Mouse (Mus musculus) hindbrain, embryonic 15.5 days (tissue): Measurements from ENCODE around the gene Dlg5. TPM values are rescaled to one million over a fixed set of nuclear protein-coding genes. Genes with fewer than 3 reads are reported as not detected.

Experiments used
- ATAC-seq: fragments of 200-750 bp; cut with Nextera tagmentation; 2 replicates; pipeline ENCODE4 v1.8.0; 2017; ENCODE audit warnings: low read depth, moderate number of reproducible peaks, moderate TSS enrichment; ENCODE audit not compliant: low FRiP score
- H3K27ac ChIP-seq: fragments of 300-500 bp; sonication (generic); replicated peaks from 2 replicates; pipeline ENCODE4 v1.5.1; 2015; ENCODE audit warnings: mild to moderate bottlenecking, inconsistent platforms
- H3K27me3 ChIP-seq: fragments of 300-500 bp; sonication (generic); 2 replicates; pipeline ENCODE4 v1.6.1; 2015; ENCODE audit warnings: control low read depth, inconsistent platforms
- H3K36me3 ChIP-seq: fragments of 300-500 bp; sonication (generic); 2 replicates; pipeline ENCODE4 v1.6.1; 2015; ENCODE audit warnings: control low read depth, inconsistent platforms
- H3K4me1 ChIP-seq: fragments of 300-500 bp; sonication (generic); replicated peaks from 2 replicates; pipeline ENCODE4 v1.6.1; 2015; ENCODE audit warnings: control low read depth, inconsistent platforms
- H3K4me2 ChIP-seq: fragments of 300-500 bp; sonication (generic); 2 replicates; pipeline ENCODE4 v1.6.1; 2015; ENCODE audit warnings: moderate library complexity, mild to moderate bottlenecking, inconsistent platforms
- H3K4me3 ChIP-seq: fragments of 300-500 bp; sonication (generic); 2 replicates; pipeline ENCODE4 v1.5.1; 2015; ENCODE audit warnings: mild to moderate bottlenecking, inconsistent platforms
- H3K9ac ChIP-seq: fragments of 300-500 bp; sonication (generic); 2 replicates; pipeline ENCODE4 v1.6.1; 2015; ENCODE audit warnings: inconsistent platforms
- H3K9me3 ChIP-seq: fragments of 300-500 bp; sonication (generic); 2 replicates; pipeline ENCODE4 v1.6.1; 2016; ENCODE audit warnings: control low read depth, inconsistent platforms
- WGBS: fragments of 180-500 bp; shearing (Covaris S2); methylation state at CpG from one replicate; pipeline ENCODE4 v1.1.7; 2015; 5-methylcytosine and 5-hydroxymethylcytosine counted together
- polyA plus RNA-seq: library from polyadenylated mRNA; unstranded; fragments of >200 nt; fragmentation: Nextera tagmentation; extraction: Ambion mirVana; gene quantifications from 2 replicates; pipeline ENCODE4 v1.2.1, GENCODE M21; 2015

Dlg5 gene
- polyA plus RNA-seq, 1 experiment from 2014 or later, result 20.6 TPM

GRCm38 (mm10) chr14:24232641-24233633 is 12.8 kb downstream of the Dlg5 start:
- 0 out of 2 replicates have a peak, but pooled peaks have one; percentile 45 for ATAC-seq
- no peak overlapping the region for H3K4me3 ChIP-seq
- H3K9ac ChIP-seq, result no peak overlapping the region
- peak overlapping the region; percentile 60; the same call in 1 of the 2 replicates for H3K27ac ChIP-seq
- peaks cover 16% of the 10 kb centered on the region for H3K4me1 ChIP-seq
- no peaks in the 10 kb centered on the region for H3K27me3 ChIP-seq
- H3K9me3 ChIP-seq, result no peaks in the 10 kb centered on the region
- H3K4me2 ChIP-seq, result no peak overlapping the region
- no peaks in the 10 kb centered on the region for H3K36me3 ChIP-seq
- 64% methylated on average over 12 of the region's 12 CpGs for WGBS

- Histone ChIP-seq H3K4me2 (no peak overlapping the region), H3K4me3 (no peak overlapping the region), H3K9ac (no peak overlapping the region), H3K27me3 (no peaks in the 10 kb centered on the region), H3K9me3 (no peaks in the 10 kb centered on the region), H3K4me1 (peaks cover 5% of the 10 kb centered on the region; the same call in 1 of the 2 replicates), H3K36me3 (no peaks in the 10 kb centered on the region), H3K27ac (no peak overlapping the region)
- ATAC-seq, result no peak
- WGBS, result 87% methylated on average over 6 of the region's 6 CpGs
These were observed 17.2 kb downstream of the Dlg5 start for GRCm38 (mm10) chr14:24228549-24228948.

- Histone ChIP-seq H3K4me2 (no peak overlapping the region), H3K4me1 (no peaks in the 10 kb centered on the region), H3K27me3 (no peaks in the 10 kb centered on the region), H3K36me3 (no peaks in the 10 kb centered on the region), H3K9ac (no peak overlapping the region), H3K27ac (no peak overlapping the region), H3K4me3 (no peak overlapping the region), H3K9me3 (no peaks in the 10 kb centered on the region)
- no peak for ATAC-seq
- WGBS, result 89% methylated on average over 8 of the region's 8 CpGs
These were observed 18.7 kb downstream of the Dlg5 start for GRCm38 (mm10) chr14:24227015-24227414.

- Histone ChIP-seq H3K27ac (no peak overlapping the region), H3K36me3 (no peaks in the 10 kb centered on the region), H3K4me3 (no peak overlapping the region), H3K9ac (no peak overlapping the region), H3K9me3 (no peaks in the 10 kb centered on the region), H3K4me1 (no peaks in the 10 kb centered on the region), H3K4me2 (no peak overlapping the region), H3K27me3 (no peaks in the 10 kb centered on the region)
- WGBS, result 88% methylated on average over 2 of the region's 2 CpGs
- ATAC-seq, result 0 out of 2 replicates have a peak, but pooled peaks have one; percentile 29
These were observed 19.4 kb downstream of the Dlg5 start for GRCm38 (mm10) chr14:24226344-24226743.

- Histone ChIP-seq H3K9ac (no peak overlapping the region), H3K36me3 (no peaks in the 10 kb centered on the region), H3K27me3 (no peaks in the 10 kb centered on the region), H3K27ac (no peak overlapping the region), H3K4me3 (no peak overlapping the region), H3K4me1 (peaks cover 14% of the 10 kb centered on the region), H3K9me3 (no peaks in the 10 kb centered on the region), H3K4me2 (no peak overlapping the region)
- WGBS, result 44% methylated on average over 3 of the region's 3 CpGs
- no peak for ATAC-seq
These were observed 23.0 kb downstream of the Dlg5 start for GRCm38 (mm10) chr14:24222759-24223158.

GRCm38 (mm10) chr14:24222273-24222672 is 23.4 kb downstream of the Dlg5 start:
- no peaks in the 10 kb centered on the region for H3K27me3 ChIP-seq
- 78% methylated on average over 3 of the region's 3 CpGs for WGBS
- no peaks in the 10 kb centered on the region for H3K9me3 ChIP-seq
- H3K4me3 ChIP-seq, result no peak overlapping the region
- no peak overlapping the region for H3K4me2 ChIP-seq
- H3K27ac ChIP-seq, result no peak overlapping the region
- no peaks in the 10 kb centered on the region for H3K36me3 ChIP-seq
- no peak overlapping the region for H3K9ac ChIP-seq
- ATAC-seq, result no peak
- H3K4me1 ChIP-seq, result peaks cover 19% of the 10 kb centered on the region

- no peaks in the 10 kb centered on the region for H3K9me3 ChIP-seq
- WGBS, result 61% methylated on average over 8 of the region's 8 CpGs
- no peak overlapping the region for H3K9ac ChIP-seq
- no peaks in the 10 kb centered on the region for H3K27me3 ChIP-seq
- no peak overlapping the region for H3K4me2 ChIP-seq
- ATAC-seq, result no peak
- peaks cover 65% of the 10 kb centered on the region for H3K4me1 ChIP-seq
- no peaks in the 10 kb centered on the region for H3K36me3 ChIP-seq
- H3K4me3 ChIP-seq, result no peak overlapping the region
- no peak overlapping the region for H3K27ac ChIP-seq
These were observed 28.4 kb downstream of the Dlg5 start for GRCm38 (mm10) chr14:24217362-24217722.

GRCm38 (mm10) chr14:24216678-24217361 is 28.9 kb downstream of the Dlg5 start:
- Histone ChIP-seq H3K27me3 (no peaks in the 10 kb centered on the region), H3K36me3 (no peaks in the 10 kb centered on the region), H3K4me3 (no peak overlapping the region), H3K9ac (no peak overlapping the region), H3K4me2 (no peak overlapping the region), H3K4me1 (peaks cover 70% of the 10 kb centered on the region), H3K27ac (no peak overlapping the region), H3K9me3 (no peaks in the 10 kb centered on the region)
- ATAC-seq, result no peak
- 47% methylated on average over 11 of the region's 11 CpGs for WGBS

- H3K4me3 ChIP-seq, result no peak overlapping the region
- H3K4me2 ChIP-seq, result no peak overlapping the region
- H3K4me1 ChIP-seq, result peaks cover 74% of the 10 kb centered on the region
- H3K9ac ChIP-seq, result no peak overlapping the region
- ATAC-seq, result no peak
- WGBS, result 64% methylated on average over 4 of the region's 4 CpGs
- H3K9me3 ChIP-seq, result no peaks in the 10 kb centered on the region
- H3K27ac ChIP-seq, result no peak overlapping the region
- H3K27me3 ChIP-seq, result no peaks in the 10 kb centered on the region
- no peaks in the 10 kb centered on the region for H3K36me3 ChIP-seq
These were observed 29.7 kb downstream of the Dlg5 start for GRCm38 (mm10) chr14:24216064-24216463.

GRCm38 (mm10) chr14:24214436-24214835 is 31.3 kb downstream of the Dlg5 start:
- ATAC-seq, result no peak
- WGBS, result 33% methylated on average over 9 of the region's 9 CpGs
- Histone ChIP-seq H3K4me3 (no peak overlapping the region), H3K4me1 (peaks cover 74% of the 10 kb centered on the region), H3K4me2 (no peak overlapping the region), H3K9ac (no peak overlapping the region), H3K27ac (peak overlapping the region; percentile 59), H3K27me3 (no peaks in the 10 kb centered on the region), H3K9me3 (no peaks in the 10 kb centered on the region), H3K36me3 (no peaks in the 10 kb centered on the region)

GRCm38 (mm10) chr14:24213336-24213735 is 32.4 kb downstream of the Dlg5 start:
- Histone ChIP-seq H3K9ac (no peak overlapping the region), H3K27ac (peak overlapping the region; percentile 59), H3K36me3 (no peaks in the 10 kb centered on the region), H3K9me3 (no peaks in the 10 kb centered on the region), H3K27me3 (no peaks in the 10 kb centered on the region), H3K4me2 (no peak overlapping the region), H3K4me1 (peaks cover 64% of the 10 kb centered on the region), H3K4me3 (no peak overlapping the region)
- 75% methylated on average over 2 of the region's 2 CpGs for WGBS
- ATAC-seq, result no peak

GRCm38 (mm10) chr14:24212861-24213260 is 32.9 kb downstream of the Dlg5 start:
- Histone ChIP-seq H3K4me1 (peaks cover 67% of the 10 kb centered on the region), H3K9me3 (no peaks in the 10 kb centered on the region), H3K4me2 (no peak overlapping the region), H3K9ac (no peak overlapping the region), H3K27ac (no peak overlapping the region), H3K27me3 (no peaks in the 10 kb centered on the region), H3K4me3 (no peak overlapping the region), H3K36me3 (no peaks in the 10 kb centered on the region)
- no peak for ATAC-seq
- 56% methylated on average over 5 of the region's 5 CpGs for WGBS
